Mouse (Mus musculus) neural tube, embryonic 11.5 days (tissue): ENCODE measurements around the gene Pygo2. TPM values are rescaled to one million over a fixed set of nuclear protein-coding genes. Genes with fewer than 3 reads are reported as not detected.

ENCODE experiments used
- ATAC-seq: fragments of 200-750 bp; cut with Nextera tagmentation; 2 replicates; pipeline ENCODE4 v1.8.0; 2017; ENCODE audit warnings: moderate number of reproducible peaks, mild to moderate bottlenecking, moderate TSS enrichment, moderate library complexity; ENCODE audit not compliant: insufficient read depth, low FRiP score, low TSS enrichment
- DNase-seq: peaks from one replicate; pipeline ENCODE4 v3.0.0-alpha.2; 2015; ENCODE audit warnings: low spot score
- H3K27ac ChIP-seq: fragments of 300-500 bp; sonication (generic); 2 replicates; pipeline ENCODE4 v1.5.1; 2014; ENCODE audit warnings: low read depth, mild to moderate bottlenecking, low read length
- H3K27me3 ChIP-seq: fragments of 300-500 bp; sonication (generic); 2 replicates; pipeline ENCODE4 v1.6.1; 2014; ENCODE audit warnings: mild to moderate bottlenecking, low read length, mixed read lengths; ENCODE audit not compliant: control insufficient read depth, insufficient read depth
- H3K36me3 ChIP-seq: fragments of 300-500 bp; sonication (generic); 2 replicates; pipeline ENCODE4 v1.6.1; 2014; ENCODE audit warnings: mild to moderate bottlenecking, low read length, moderate library complexity, mixed read lengths; ENCODE audit not compliant: control insufficient read depth, insufficient read depth
- H3K4me1 ChIP-seq: fragments of 300-500 bp; sonication (generic); 2 replicates; pipeline ENCODE4 v1.6.1; 2014; ENCODE audit warnings: low read length, mixed read lengths; ENCODE audit not compliant: control insufficient read depth, insufficient read depth
- H3K4me2 ChIP-seq: fragments of 300-500 bp; sonication (generic); 2 replicates; pipeline ENCODE4 v1.6.1; 2014; ENCODE audit warnings: low read depth, mild to moderate bottlenecking, moderate library complexity
- H3K4me3 ChIP-seq: fragments of 300-500 bp; sonication (generic); 2 replicates; pipeline ENCODE4 v1.5.1; 2014; ENCODE audit warnings: low read depth, low read length
- H3K9ac ChIP-seq: fragments of 300-500 bp; sonication (generic); 2 replicates; pipeline ENCODE4 v1.6.1; 2014; ENCODE audit warnings: mild to moderate bottlenecking, low read length
- H3K9me3 ChIP-seq: fragments of 300-500 bp; sonication (generic); 2 replicates; pipeline ENCODE4 v1.6.1; 2016; ENCODE audit warnings: low read length; ENCODE audit not compliant: control insufficient read depth
- WGBS: fragments of 180-500 bp; shearing (Covaris S2); extraction: QIAGEN DNeasy Blood & Tissue Kit; methylation state at CpG from one replicate; pipeline ENCODE4 v1.1.7; 2014; 5-methylcytosine and 5-hydroxymethylcytosine counted together
- polyA plus RNA-seq: library from polyadenylated mRNA; unstranded; fragments of >200 nt; fragmentation: Nextera tagmentation; extraction: Ambion mirVana; gene quantifications from 2 replicates; pipeline ENCODE4 v1.2.1, GENCODE M21; 2014

Gene Pygo2
- polyA plus RNA-seq, 1 experiment from 2014 or later: 55.7 TPM

- H3K4me1 ChIP-seq: no peaks in the 10 kb centered on the region
- no peak overlapping the region for H3K9ac ChIP-seq
- ATAC-seq: no peak
- H3K9me3 ChIP-seq: no peaks in the 10 kb centered on the region
- no peak overlapping the region for H3K4me2 ChIP-seq
- no peaks in the 10 kb centered on the region for H3K27me3 ChIP-seq
- no peak overlapping the region for H3K27ac ChIP-seq
- no peak for DNase-seq
- H3K4me3 ChIP-seq: no peak overlapping the region
- no peaks in the 10 kb centered on the region for H3K36me3 ChIP-seq
- 47% methylated on average over 2 of the region's 2 CpGs for WGBS
Measured at GRCm38 (mm10) chr3:89481488-89481887, 51.5 kb downstream of the Pygo2 start.

- Histone ChIP-seq H3K36me3 (no peaks in the 10 kb centered on the region), H3K9me3 (no peaks in the 10 kb centered on the region), H3K4me2 (no peak overlapping the region), H3K27ac (no peak overlapping the region), H3K4me3 (no peak overlapping the region), H3K27me3 (no peaks in the 10 kb centered on the region), H3K9ac (no peak overlapping the region), H3K4me1 (no peaks in the 10 kb centered on the region)
- 88% methylated on average over 5 of the region's 5 CpGs for WGBS
- DNase-seq (no peak), ATAC-seq (no peak)
Measured at GRCm38 (mm10) chr3:89482249-89482648, 52.2 kb downstream of the Pygo2 start.

Other genes starting within 250 kb of the Pygo2 start
- gene Fam189b, start 247.1 kb upstream of the Pygo2 start, polyA plus RNA-seq: 32.5 and 36.9 TPM in 2 replicates
- gene Gba, start 227.3 kb upstream of the Pygo2 start, polyA plus RNA-seq: 44.4 and 46.5 TPM in 2 replicates
- 26.3 and 26.6 TPM in 2 replicates for gene Thbs3, start 215.0 kb upstream of the Pygo2 start, polyA plus RNA-seq
- gene Mtx1, start 203.1 kb upstream of the Pygo2 start, polyA plus RNA-seq: 181 and 202 TPM in 2 replicates
- gene Muc1, start 201.2 kb upstream of the Pygo2 start, polyA plus RNA-seq: 1.6 and 1.8 TPM in 2 replicates
- gene Krtcap2, start 184.2 kb upstream of the Pygo2 start, polyA plus RNA-seq: 237 and 255 TPM in 2 replicates
- 11.6 and 12.8 TPM in 2 replicates for gene Trim46, start 183.9 kb upstream of the Pygo2 start, polyA plus RNA-seq
- gene Dpm3, start 170.9 kb upstream of the Pygo2 start, polyA plus RNA-seq: 86.1 and 88.5 TPM in 2 replicates
- 33.8 and 37.6 TPM in 2 replicates for gene Slc50a1, start 159.6 kb upstream of the Pygo2 start, polyA plus RNA-seq
- gene Efna1, start 149.1 kb upstream of the Pygo2 start, polyA plus RNA-seq: 13.7 and 15.9 TPM in 2 replicates
- gene Efna3, start 107.2 kb upstream of the Pygo2 start, polyA plus RNA-seq: 32.7 and 36.5 TPM in 2 replicates
- gene Efna4, start 92.2 kb upstream of the Pygo2 start, polyA plus RNA-seq: 20.5 and 21.6 TPM in 2 replicates
- 16.3 and 18.3 TPM in 2 replicates for gene Adam15, start 80.2 kb upstream of the Pygo2 start, polyA plus RNA-seq
- 0.20 TPM in 1 of 2 replicates, not detected in the other for gene Dcst2, start 68.2 kb upstream of the Pygo2 start, polyA plus RNA-seq
- gene Dcst1, start 65.0 kb upstream of the Pygo2 start, polyA plus RNA-seq: 0.31 and 0.41 TPM in 2 replicates
- gene Zbtb7b, start 35.4 kb upstream of the Pygo2 start, polyA plus RNA-seq: 0.25 and 0.54 TPM in 2 replicates
- gene Lenep, start 27.4 kb upstream of the Pygo2 start, polyA plus RNA-seq: 0.13 and 0.73 TPM in 2 replicates
- gene Flad1, start 18.3 kb upstream of the Pygo2 start, polyA plus RNA-seq: 29.4 and 30.9 TPM in 2 replicates
- 432 and 463 TPM in 2 replicates for gene Cks1b, start 11.8 kb upstream of the Pygo2 start, polyA plus RNA-seq
- 43.9 and 48.0 TPM in 2 replicates for gene Shc1, start 11.8 kb upstream of the Pygo2 start, polyA plus RNA-seq
- 8.6 and 9.1 TPM in 2 replicates for gene Pbxip1, start 6.5 kb downstream of the Pygo2 start, polyA plus RNA-seq
- gene Pmvk, start 24.3 kb downstream of the Pygo2 start, polyA plus RNA-seq: 71.8 and 74.5 TPM in 2 replicates
- 1.4 and 1.9 TPM in 2 replicates for gene Kcnn3, start 90.0 kb downstream of the Pygo2 start, polyA plus RNA-seq